Mouse (Mus musculus) CH12.LX (cell line): Measurements from ENCODE around the gene Gm20388. TPM values are rescaled to one million over a fixed set of nuclear protein-coding genes. Genes with fewer than 3 reads are reported as not detected.

Source experiments
- DNase-seq: peaks from one replicate; pipeline ENCODE4 v3.0.0-alpha.2; 2013; ENCODE audit errors: extremely low read depth
- H3K27ac ChIP-seq: 2 replicates; pipeline ENCODE4 v1.5.1; 2012; ENCODE audit warnings: low read depth, mild to moderate bottlenecking, control low read depth, moderate library complexity; ENCODE audit not compliant: insufficient read depth
- H3K27me3 ChIP-seq: replicated peaks from 2 replicates; pipeline ENCODE3; 2012; ENCODE audit warnings: inconsistent platforms
- H3K36me3 ChIP-seq, 2 experiments: replicated peaks in 1 of 2; 2 replicates each; pipeline versions ENCODE3 to v1.6.1; 2012; ENCODE audit warnings: inconsistent platforms in 1 of 2, low read length in 1 of 2, mild to moderate bottlenecking in 1 of 2, mixed read lengths in 1 of 2, moderate library complexity in 1 of 2; ENCODE audit not compliant: control insufficient read depth in 1 of 2, insufficient read depth in 1 of 2
- H3K4me1 ChIP-seq, 2 experiments: 2 replicates each; pipeline ENCODE4 v1.6.1; 2012; ENCODE audit warnings: inconsistent platforms in 1 of 2, moderate library complexity in 1 of 2; ENCODE audit not compliant: insufficient read depth in 2 of 2, control insufficient read depth in 1 of 2
- H3K4me2 ChIP-seq: 2 replicates; pipeline ENCODE4 v1.6.1; 2012; ENCODE audit warnings: low read depth, mild to moderate bottlenecking, control low read depth; ENCODE audit not compliant: poor library complexity, insufficient read depth, severe bottlenecking
- H3K4me3 ChIP-seq, 3 experiments: fragments of 150-350 bp in 1 of 3; sonication (generic) in 1 of 3; replicated peaks in 1 of 3; 2 replicates each; pipeline versions ENCODE3 to v1.5.1; 2011 to 2012; ENCODE audit warnings: low read depth in 2 of 3, low read length in 2 of 3, mild to moderate bottlenecking in 2 of 3, moderate library complexity in 2 of 3, control low read depth in 1 of 3, improper control_type of control experiment in 1 of 3, inconsistent platforms in 1 of 3, mixed read lengths in 1 of 3; ENCODE audit not compliant: poor library complexity in 1 of 3
- H3K79me2 ChIP-seq: replicated peaks from 2 replicates; pipeline ENCODE4 v1.6.1; 2012; ENCODE audit warnings: mild to moderate bottlenecking, moderate library complexity; ENCODE audit not compliant: control insufficient read depth, poor library complexity, insufficient read depth, severe bottlenecking; ENCODE audit errors: extremely low read depth
- H3K9ac ChIP-seq: 2 replicates; pipeline ENCODE4 v1.6.1; 2012; ENCODE audit warnings: low read depth, mild to moderate bottlenecking, control low read depth, moderate library complexity; ENCODE audit not compliant: insufficient read depth
- H3K9me3 ChIP-seq: replicated peaks from 2 replicates; pipeline ENCODE3; 2012; ENCODE audit warnings: low read length, inconsistent platforms, mixed read lengths
- CHD1 ChIP-seq: IDR thresholded peaks from 2 replicates; pipeline ENCODE4 v1.6.1; 2012; ENCODE audit warnings: low read depth, low read length, improper control_type of control experiment, inconsistent platforms
- CHD2 ChIP-seq: IDR thresholded peaks from 2 replicates; pipeline ENCODE4 v1.6.1; 2011; ENCODE audit warnings: low read length, improper control_type of control experiment
- E2F4 ChIP-seq: IDR thresholded peaks from 2 replicates; pipeline ENCODE4 v1.6.1; 2011; ENCODE audit warnings: low read depth, low read length, improper control_type of control experiment; ENCODE audit not compliant: insufficient replicate concordance
- ELF1 ChIP-seq: IDR thresholded peaks from 2 replicates; pipeline ENCODE4 v1.6.1; 2014; ENCODE audit warnings: low read depth, mild to moderate bottlenecking, inconsistent platforms, low read length, improper control_type of control experiment
- EP300 ChIP-seq: IDR thresholded peaks from 2 replicates; pipeline ENCODE4 v1.6.1; 2011; ENCODE audit warnings: low read length, improper control_type of control experiment
- ETS1 ChIP-seq: conservative IDR thresholded peaks from 2 replicates; pipeline ENCODE4 v1.6.1; 2012; ENCODE audit warnings: low read depth, mild to moderate bottlenecking, inconsistent platforms, low read length, improper control_type of control experiment, moderate library complexity
- GABPA ChIP-seq: IDR thresholded peaks from 2 replicates; pipeline ENCODE4 v1.6.1; 2012; ENCODE audit warnings: low read depth, low read length, improper control_type of control experiment, inconsistent platforms; ENCODE audit not compliant: insufficient replicate concordance
- HCFC1 ChIP-seq: IDR thresholded peaks from 2 replicates; pipeline ENCODE4 v1.6.1; 2012; ENCODE audit warnings: low read depth, mild to moderate bottlenecking, inconsistent platforms, low read length, improper control_type of control experiment
- IRF4 ChIP-seq: IDR thresholded peaks from 2 replicates; pipeline ENCODE4 v1.6.1; 2014; ENCODE audit warnings: low read depth, mild to moderate bottlenecking, inconsistent platforms, low read length, improper control_type of control experiment
- JUND ChIP-seq: conservative IDR thresholded peaks from 2 replicates; pipeline ENCODE4 v1.6.1; 2011; ENCODE audit warnings: low read depth, low read length, improper control_type of control experiment
- KAT2A ChIP-seq: IDR thresholded peaks from 2 replicates; pipeline ENCODE4 v1.6.1; 2012; ENCODE audit warnings: low read length, improper control_type of control experiment, inconsistent platforms; ENCODE audit not compliant: insufficient replicate concordance
- MAFK ChIP-seq: IDR thresholded peaks from 2 replicates; pipeline ENCODE4 v1.6.1; 2011; ENCODE audit warnings: low read length, improper control_type of control experiment; ENCODE audit not compliant: insufficient replicate concordance
- MAZ ChIP-seq: IDR thresholded peaks from 2 replicates; pipeline ENCODE4 v1.6.1; 2012; ENCODE audit warnings: low read depth, mild to moderate bottlenecking, inconsistent platforms, low read length, improper control_type of control experiment, moderate library complexity
- MEF2A ChIP-seq: IDR thresholded peaks from 2 replicates; pipeline ENCODE4 v1.6.1; 2014; ENCODE audit warnings: low read depth, mild to moderate bottlenecking, inconsistent platforms, low read length, improper control_type of control experiment, borderline replicate concordance
- MXI1 ChIP-seq: IDR thresholded peaks from 2 replicates; pipeline ENCODE4 v1.6.1; 2011; ENCODE audit warnings: mild to moderate bottlenecking, low read depth, low read length, improper control_type of control experiment
- MYC ChIP-seq: IDR thresholded peaks from 2 replicates; pipeline ENCODE4 v1.6.1; 2011; ENCODE audit warnings: low read depth, mild to moderate bottlenecking, improper control_type of control experiment, low read length
- NELFE ChIP-seq: IDR thresholded peaks from 2 replicates; pipeline ENCODE4 v1.6.1; 2011; ENCODE audit warnings: low read depth, low read length, improper control_type of control experiment
- NRF1 ChIP-seq: IDR thresholded peaks from 2 replicates; pipeline ENCODE4 v1.6.1; 2014; ENCODE audit warnings: low read depth, mild to moderate bottlenecking, inconsistent platforms, low read length, improper control_type of control experiment, moderate library complexity
- PAX5 ChIP-seq: IDR thresholded peaks from 2 replicates; pipeline ENCODE4 v1.6.1; 2012; ENCODE audit warnings: low read length, inconsistent platforms, mixed read lengths
- POLR2A ChIP-seq: IDR thresholded peaks from 2 replicates; pipeline ENCODE4 v1.6.1; 2011; ENCODE audit warnings: low read depth, mild to moderate bottlenecking, improper control_type of control experiment, low read length
- RAD21 ChIP-seq: IDR thresholded peaks from 2 replicates; pipeline ENCODE4 v1.6.1; 2011; ENCODE audit warnings: low read depth, mild to moderate bottlenecking, low read length, improper control_type of control experiment, moderate library complexity
- RCOR1 ChIP-seq: conservative IDR thresholded peaks from 2 replicates; pipeline ENCODE4 v1.6.1; 2012; ENCODE audit warnings: low read depth, mild to moderate bottlenecking, inconsistent platforms, low read length, improper control_type of control experiment
- SIN3A ChIP-seq: IDR thresholded peaks from 2 replicates; pipeline ENCODE4 v1.6.1; 2012; ENCODE audit warnings: low read length, improper control_type of control experiment, inconsistent platforms
- SMC3 ChIP-seq: IDR thresholded peaks from 2 replicates; pipeline ENCODE4 v1.6.1; 2011; ENCODE audit warnings: low read depth, low read length, improper control_type of control experiment
- TBP ChIP-seq: conservative IDR thresholded peaks from 2 replicates; pipeline ENCODE4 v1.6.1; 2011; ENCODE audit warnings: low read depth, low read length, improper control_type of control experiment
- TCF12 ChIP-seq: IDR thresholded peaks from 2 replicates; pipeline ENCODE4 v1.6.1; 2014; ENCODE audit warnings: low read depth, mild to moderate bottlenecking, inconsistent platforms, low read length, improper control_type of control experiment
- UBTF ChIP-seq: IDR thresholded peaks from 2 replicates; pipeline ENCODE4 v1.6.1; 2012; ENCODE audit warnings: low read depth, mild to moderate bottlenecking, inconsistent platforms, low read length, improper control_type of control experiment, moderate library complexity
- USF1 ChIP-seq: IDR thresholded peaks from 2 replicates; pipeline ENCODE4 v1.6.1; 2014; ENCODE audit warnings: low read depth, mild to moderate bottlenecking, inconsistent platforms, low read length, improper control_type of control experiment
- USF2 ChIP-seq: conservative IDR thresholded peaks from 2 replicates; pipeline ENCODE4 v1.6.1; 2011; ENCODE audit warnings: low read depth, low read length, improper control_type of control experiment
- ZC3H11A ChIP-seq: IDR thresholded peaks from 2 replicates; pipeline ENCODE4 v1.6.1; 2012; ENCODE audit warnings: low read depth, mild to moderate bottlenecking, inconsistent platforms, low read length, improper control_type of control experiment
- ZNF384 ChIP-seq: IDR thresholded peaks from 2 replicates; pipeline ENCODE4 v1.6.1; 2012; ENCODE audit warnings: low read depth, low read length, improper control_type of control experiment, inconsistent platforms
- dilution Hi-C: fragments of 300-500 bp; cut with MboI; formaldehyde crosslinking; loops from 2 replicates; pipeline ENCODE4 v1.14.3; 2020; ENCODE audit warnings: low sequenced_read_pairs; ENCODE audit not compliant: extremely low pct_unique_long_range_greater_than_20kb, extremely low pct_ligation_motif_present
- in situ Hi-C: fragments of 300-500 bp; cut with MboI; formaldehyde crosslinking; loops from 3 replicates; pipeline ENCODE4 v1.14.3; 2019; ENCODE audit warnings: low sequenced_read_pairs, low pct_ligation_motif_present, low pct_unique_long_range_greater_than_20kb, mixed read lengths
- polyA plus RNA-seq: library from polyadenylated mRNA; unstranded; fragments of >175 nt; gene quantifications from 2 replicates; pipeline ENCODE4 v1.2.1, GENCODE M21; 2012; ENCODE audit warnings: low read depth; ENCODE audit not compliant: insufficient read length
- total RNA-seq, 2 experiments: library from RNA; depleted of rRNA; stranded (reverse); fragments of 300-350 nt in 1 of 2; fragments of >200 nt in 1 of 2; gene quantifications; 2 replicates each; pipeline ENCODE4 v1.2.3; 2012 to 2014

Gene Gm20388
- total and polyA plus RNA-seq, 3 experiments, result 14.8 to 26.3 (median 22.2) TPM

DNA sequence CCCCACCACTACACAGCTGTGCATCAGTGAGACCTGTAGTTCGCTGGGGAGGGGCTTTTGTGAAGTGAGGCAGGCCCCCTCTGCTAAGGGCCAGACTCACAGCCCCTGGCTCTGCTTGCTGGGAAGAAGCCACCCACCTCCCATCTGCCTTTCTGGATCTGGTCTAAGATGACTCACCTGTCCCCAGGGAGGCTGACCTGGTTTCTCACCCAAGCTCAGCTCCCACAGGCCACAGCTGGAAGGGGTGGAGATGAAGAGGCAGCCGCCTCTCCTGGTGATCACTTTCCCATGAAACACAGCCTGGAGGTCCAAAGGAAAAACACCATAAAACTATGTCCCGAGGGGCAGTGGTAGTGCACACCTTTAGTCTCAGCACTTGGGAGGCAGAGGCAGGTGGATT lies 2918.8 kb downstream of the Gm20388 start:
- Histone ChIP-seq H3K4me3 (no peak overlapping the region), H3K79me2 (no peaks in the 10 kb centered on the region), H3K27ac (no peak overlapping the region), H3K9me3 (no peaks in the 10 kb centered on the region), H3K36me3 (no peaks in the 10 kb centered on the region), H3K4me2 (no peak overlapping the region), H3K27me3 (no peaks in the 10 kb centered on the region), H3K9ac (no peak overlapping the region), H3K4me1 (peaks cover 7 to 16% of the 10 kb centered on the region in 2 experiments)
- in situ Hi-C loops (loop anchor here (5.0 kb wide), 2 partner anchors 207 to 327 kb away; partner anchors contain the start of gene Pabpn1l), dilution Hi-C loops (no loop called here)
- TF ChIP-seq MEF2A, result no peak
- no peak for TF ChIP-seq HCFC1
- peak; percentile 46 for DNase-seq

DNA sequence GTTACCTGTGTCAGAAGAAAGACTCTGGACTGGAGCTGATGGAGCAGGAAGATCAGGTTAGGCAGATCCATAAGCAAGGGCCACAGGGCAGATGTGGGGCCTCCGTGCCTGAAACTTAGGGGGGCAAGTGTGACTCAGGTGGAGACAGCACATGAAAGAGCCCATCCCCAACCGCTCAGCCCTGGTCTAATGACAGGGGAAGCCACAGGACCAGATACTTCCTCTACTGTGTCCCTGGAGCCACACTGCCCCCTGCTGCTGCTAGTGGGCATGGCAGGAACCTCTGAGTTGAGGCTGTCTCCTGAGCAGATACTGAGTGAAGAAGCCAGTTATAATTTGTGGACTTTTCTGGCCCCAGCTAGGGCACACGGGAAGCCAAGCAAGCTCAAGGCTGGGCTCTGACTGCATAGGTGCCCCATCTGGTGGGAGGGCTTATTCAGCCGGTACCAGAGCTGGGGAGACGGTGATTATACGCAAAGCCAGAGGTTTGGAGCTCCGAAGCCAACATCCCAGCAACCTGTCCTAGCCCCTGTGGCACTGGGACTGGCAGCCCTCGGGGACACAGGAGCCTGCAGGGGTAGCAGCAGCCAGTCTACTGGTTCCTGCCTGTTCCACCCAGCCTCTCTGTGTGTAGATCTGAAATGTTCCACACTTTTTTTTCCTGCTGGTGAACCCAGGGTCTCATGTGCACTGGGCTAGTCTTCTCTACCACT lies 2919.9 kb downstream of the Gm20388 start:
- H3K79me2 ChIP-seq, result no peaks in the 10 kb centered on the region
- no peak overlapping the region for H3K4me2 ChIP-seq
- peak; percentile 88 for DNase-seq
- H3K4me1 ChIP-seq, result peaks cover 7 to 21% of the 10 kb centered on the region in 2 experiments
- H3K36me3 ChIP-seq, result no peaks in the 10 kb centered on the region
- no peak overlapping the region for H3K27ac ChIP-seq
- dilution Hi-C loops (no loop called here), in situ Hi-C loops (loop anchor here (10.0 kb wide), 1 partner anchor 364 kb away; no protein-coding TSS in a partner anchor)
- H3K27me3 ChIP-seq, result no peaks in the 10 kb centered on the region
- H3K9me3 ChIP-seq, result no peaks in the 10 kb centered on the region
- H3K9ac ChIP-seq, result no peak overlapping the region
- peak overlapping the region in 1 of 3 experiments; percentile 29 for H3K4me3 ChIP-seq
- TF ChIP-seq POLR2A (no peak), MAFK (no peak), USF2 (no peak), MYC (0 out of 2 replicates have a peak, but pooled peaks have one; percentile 46), MAZ (peak; percentile 55; the same call in 1 of the 2 replicates), EP300 (no peak), PAX5 (no peak), NRF1 (no peak; the same call in 1 of the 2 replicates), TCF12 (peak; percentile 56; the same call in 1 of the 2 replicates), IRF4 (peak; percentile 49; the same call in 1 of the 2 replicates), JUND (no peak), MXI1 (no peak; the same call in 1 of the 2 replicates), RAD21 (peak; percentile 100), SIN3A (peak; percentile 77), RCOR1 (no peak), E2F4 (no peak), USF1 (no peak), CHD1 (no peak), SMC3 (peak; percentile 99), ELF1 (peak; percentile 64; the same call in 1 of the 2 replicates), KAT2A (no peak), NELFE (peak; percentile 48; the same call in 1 of the 2 replicates), GABPA (no peak), ZC3H11A (peak; percentile 97), ETS1 (no peak), UBTF (no peak), MEF2A (peak; percentile 60; the same call in 1 of the 2 replicates), CHD2 (no peak), HCFC1 (no peak), TBP (no peak), ZNF384 (peak; percentile 62; the same call in 1 of the 2 replicates)
